Mouse (Mus musculus): ENCODE measurements around the gene Gm9268.
"Not testable (repeated sequence)": the region's sequence is repeated elsewhere in the genome, so short reads cannot be mapped to it uniquely, and the experiment has no call there.

Gene Gm9268

GRCm38 (mm10) chr7:43018465-43018864 is at the start of gene Gm9268:
Gene Gm9268 (plus strand): TSS chr7:43018765.
- DNase-seq, result not testable (repeated sequence)

GRCm38 (mm10) chr7:42980098-42980497 is 38.5 kb upstream of the Gm9268 start:
- DNase-seq, result no peak

GRCm38 (mm10) chr7:42980739-42981138 is 37.8 kb upstream of the Gm9268 start:
- no peak for DNase-seq

GRCm38 (mm10) chr7:43077831-43078230 is 59.3 kb downstream of the Gm9268 start:
- no peak for DNase-seq
